Mouse (Mus musculus): ENCODE measurements around the gene Sema3b. TPM values are rescaled to one million over a fixed set of nuclear protein-coding genes. Genes with fewer than 3 reads are reported as not detected.

The Sema3b gene
- total RNA-seq, 2 experiments from 2014 or later = 3.2 to 3.8 TPM

DNA sequence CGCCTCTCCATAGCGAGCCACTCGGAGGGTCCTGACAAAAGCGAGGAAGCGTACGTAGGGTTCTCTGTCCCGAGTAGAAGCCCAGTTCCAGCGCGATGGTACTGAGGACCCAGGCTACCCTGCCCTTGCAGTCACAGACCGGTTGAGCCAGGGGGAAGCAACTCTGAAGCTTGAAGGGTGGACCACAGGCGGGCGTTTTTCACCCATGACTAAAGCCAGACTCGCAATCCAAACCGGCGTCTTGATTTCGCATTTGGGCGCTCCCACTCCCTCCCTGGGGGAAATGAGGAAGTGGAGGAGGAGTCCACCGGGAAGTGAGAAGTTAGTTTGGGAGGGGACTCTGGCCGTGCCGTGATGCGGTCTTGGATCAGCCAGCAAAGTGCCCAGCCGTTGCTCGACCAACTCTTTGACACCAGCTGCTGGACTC lies 54.0 kb downstream of the Sema3b start:
- intact Hi-C loops (cut with DNase I) = no loop called here
- DNase-seq (ENCODE audit: low spot score in 2 of 2) = no peak

DNA sequence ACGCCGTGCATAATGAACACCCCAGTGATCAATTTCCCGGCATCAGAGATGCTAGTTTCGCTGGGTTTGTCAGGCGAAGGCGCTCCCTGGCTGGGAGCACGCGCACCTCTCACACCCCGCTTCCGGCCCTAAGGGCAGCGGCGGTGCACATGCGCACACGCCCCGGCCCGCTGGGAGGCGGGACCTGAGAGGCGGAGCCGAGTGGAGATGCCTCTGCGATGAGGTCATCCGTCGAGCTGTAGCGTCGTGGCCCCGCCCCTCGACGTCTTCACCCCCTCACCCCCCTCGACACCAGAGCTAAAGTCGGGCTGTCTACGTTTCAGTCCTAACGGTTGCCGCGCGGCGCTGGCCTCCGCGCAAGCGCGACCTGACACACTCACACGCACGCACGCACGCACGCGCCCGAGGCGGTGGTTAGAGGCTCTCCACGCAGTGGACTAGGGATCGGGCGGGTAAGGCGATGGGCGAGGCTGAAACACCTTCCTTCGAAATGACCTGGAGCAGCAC lies 54.7 kb downstream of the Sema3b start:
- peak; percentile 96 to 97 for DNase-seq (ENCODE audit: low spot score in 2 of 2)
- intact Hi-C loops (cut with DNase I) = no loop called here

DNA sequence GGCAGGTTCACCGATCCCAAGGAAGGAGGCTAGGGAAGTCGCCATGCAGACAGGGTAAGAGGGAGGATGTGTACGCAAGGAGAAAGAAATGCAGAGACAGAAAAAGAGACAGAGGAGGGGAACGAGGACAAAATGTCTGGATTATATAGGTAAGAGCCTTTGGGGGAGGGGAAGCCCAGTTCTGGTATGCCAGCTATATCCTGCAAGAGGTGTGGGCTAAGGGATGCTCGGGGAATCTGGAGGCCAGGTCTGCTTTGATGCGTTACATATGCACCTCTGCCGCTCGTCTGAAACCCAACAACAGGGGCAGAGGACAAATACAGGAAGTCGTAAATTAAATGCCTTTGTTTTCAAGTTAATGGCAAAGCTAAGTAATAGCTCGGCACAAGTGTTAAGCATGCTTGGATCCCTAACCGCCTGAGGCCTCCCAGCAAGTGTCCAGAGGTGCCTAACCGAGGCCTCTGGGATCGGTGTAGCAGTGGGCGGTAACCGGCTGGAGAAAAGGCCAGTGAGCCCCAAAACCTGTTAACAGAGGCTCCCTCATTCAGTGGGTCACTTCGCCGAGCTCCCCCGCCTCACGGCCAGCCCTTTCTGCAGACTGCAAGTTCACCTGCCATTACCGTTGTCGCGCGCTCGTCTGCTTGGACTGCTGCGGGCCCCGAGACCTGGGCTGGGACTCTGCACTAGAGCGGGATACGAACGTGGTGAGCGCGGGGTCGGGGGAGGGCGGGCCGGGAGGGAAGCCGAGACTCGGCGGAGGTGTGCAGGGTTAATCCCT lies 55.3 kb downstream of the Sema3b start:
- no peak for DNase-seq (ENCODE audit: low spot score in 2 of 2)
- intact Hi-C loops (cut with DNase I) = no loop called here

DNA sequence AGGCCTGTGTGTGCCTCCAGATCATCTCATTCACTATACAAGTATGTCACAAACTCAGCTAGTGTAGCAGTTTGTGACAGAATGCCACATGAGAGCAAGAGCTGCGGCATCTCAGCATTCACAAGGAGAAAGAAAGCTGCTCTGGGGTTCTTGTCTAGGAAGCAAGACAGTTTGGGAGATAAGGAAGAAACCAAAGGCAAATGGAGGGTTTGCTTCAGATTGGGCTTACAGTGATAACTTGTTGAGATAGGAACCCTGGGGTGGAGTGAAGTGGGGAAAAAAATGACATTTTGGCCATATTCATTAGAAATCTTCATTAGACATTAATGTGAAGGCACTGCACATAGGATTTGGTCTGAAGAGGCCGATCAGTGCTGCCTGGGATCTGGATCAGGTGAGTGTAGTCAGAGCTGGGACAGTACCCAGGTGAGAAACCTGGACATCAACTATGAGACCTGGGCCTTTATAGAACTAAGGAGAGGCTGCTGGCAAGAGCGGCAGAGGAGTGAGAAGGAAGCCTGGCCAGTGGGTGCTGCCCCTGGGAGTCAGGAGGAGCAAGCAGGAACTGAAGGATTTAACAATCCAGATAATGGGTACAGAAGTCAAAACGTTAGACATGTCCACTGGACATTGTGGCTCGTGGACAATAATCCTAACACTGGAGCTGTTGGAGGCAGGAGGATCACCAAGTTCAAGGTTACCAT lies 56.2 kb downstream of the Sema3b start:
- DNase-seq (ENCODE audit: low spot score in 2 of 2) = no peak
- intact Hi-C loops (cut with DNase I) = no loop called here

DNA sequence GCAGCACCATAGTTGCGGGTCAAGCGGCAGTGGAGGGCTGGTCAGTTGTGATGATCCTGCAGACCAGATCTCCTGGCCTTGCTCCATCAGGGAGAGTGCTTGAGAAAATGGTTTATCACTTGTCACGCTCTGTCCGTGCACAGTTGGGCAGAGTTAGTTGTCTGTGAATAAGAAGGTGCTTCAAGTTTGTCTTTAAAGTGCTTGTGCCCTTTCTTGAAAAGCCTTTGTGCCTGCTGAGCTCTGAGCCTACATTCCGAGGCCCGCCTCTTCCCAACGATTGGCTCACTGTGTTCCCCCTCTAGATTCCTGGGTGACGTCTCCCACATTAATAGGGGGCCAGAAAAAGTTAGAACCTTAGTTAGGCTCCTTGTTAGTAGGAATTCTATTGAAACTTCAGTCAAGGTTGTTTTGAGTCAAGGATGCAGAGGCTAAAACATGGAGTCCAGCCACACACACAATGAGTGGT lies 57.1 kb downstream of the Sema3b start:
- intact Hi-C loops (cut with DNase I) = no loop called here
- no peak for DNase-seq (ENCODE audit: low spot score in 2 of 2)

DNA sequence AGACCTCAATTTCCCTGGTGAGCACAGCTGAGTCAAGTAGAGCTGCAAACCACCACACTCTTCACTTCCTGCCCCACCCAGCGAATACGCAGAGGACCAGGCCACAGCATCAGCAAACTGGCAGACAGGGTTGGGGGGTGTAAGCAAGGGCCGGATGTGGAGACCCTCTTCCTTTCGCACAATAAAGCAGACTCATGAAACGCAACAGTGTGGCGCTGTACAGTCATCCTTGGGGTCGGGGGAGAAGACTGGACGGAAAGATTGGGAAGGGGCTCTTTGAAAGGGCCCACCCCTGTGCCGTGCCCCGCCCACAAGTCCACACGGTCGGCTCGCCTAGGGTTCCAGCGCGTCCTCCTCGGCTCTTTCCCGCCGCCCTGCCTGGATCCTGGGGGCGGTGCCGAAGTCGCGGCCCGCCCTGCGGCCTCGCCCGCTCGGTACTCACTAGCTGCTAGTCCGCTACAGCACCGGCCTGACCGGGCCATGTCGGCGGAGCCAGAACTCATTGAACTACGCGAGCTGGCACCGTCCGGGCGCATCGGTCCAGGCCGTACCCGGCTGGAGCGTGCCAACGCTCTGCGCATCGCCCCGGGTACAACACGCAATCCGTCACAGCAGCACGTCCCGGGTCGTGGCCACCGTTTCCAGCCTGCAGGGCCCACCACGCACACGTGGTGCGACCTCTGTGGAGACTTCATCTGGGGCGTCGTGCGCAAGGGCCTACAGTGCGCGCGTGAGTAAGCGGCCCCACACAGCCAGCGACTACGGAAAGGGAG lies 57.7 kb downstream of the Sema3b start, which contains the start of gene Rassf1:
Gene Rassf1, plus strand, starts transcription at position 439 of the 773 bp plus-strand sequence.
- DNase-seq (ENCODE audit: low spot score in 2 of 2) = no peak
- intact Hi-C loops (cut with DNase I) = no loop called here

DNA sequence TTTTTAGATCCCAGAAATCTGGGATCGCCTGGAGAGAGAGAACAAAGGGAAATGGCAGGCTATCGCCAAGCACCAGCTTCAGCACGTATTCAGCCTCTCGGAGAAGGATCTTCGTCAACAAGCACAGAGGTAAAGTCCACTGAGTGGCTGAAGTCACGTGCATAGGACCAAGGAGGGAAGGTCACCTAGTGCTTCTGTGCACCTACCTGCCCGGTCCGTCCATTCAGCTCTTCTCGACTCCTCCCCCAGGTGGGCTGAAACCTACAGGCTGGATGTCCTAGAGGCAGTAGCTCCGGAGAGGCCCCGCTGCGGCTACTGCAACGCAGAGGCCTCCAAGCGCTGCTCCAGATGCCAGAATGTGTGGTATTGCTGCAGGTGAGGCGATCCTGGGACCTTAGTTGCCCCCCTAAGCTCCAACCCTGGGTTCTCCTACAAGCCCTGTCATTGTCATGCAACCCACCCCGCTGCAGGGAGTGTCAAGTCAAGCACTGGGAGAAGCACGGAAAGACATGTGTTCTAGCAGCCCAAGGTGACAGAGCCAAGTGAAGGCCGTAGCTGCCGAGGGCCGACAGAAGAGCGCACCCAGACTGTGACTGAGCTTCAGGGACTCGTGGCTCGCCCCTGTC lies 58.4 kb downstream of the Sema3b start:
- DNase-seq (ENCODE audit: low spot score in 2 of 2) = no peak
- intact Hi-C loops (cut with DNase I) = no loop called here

DNA sequence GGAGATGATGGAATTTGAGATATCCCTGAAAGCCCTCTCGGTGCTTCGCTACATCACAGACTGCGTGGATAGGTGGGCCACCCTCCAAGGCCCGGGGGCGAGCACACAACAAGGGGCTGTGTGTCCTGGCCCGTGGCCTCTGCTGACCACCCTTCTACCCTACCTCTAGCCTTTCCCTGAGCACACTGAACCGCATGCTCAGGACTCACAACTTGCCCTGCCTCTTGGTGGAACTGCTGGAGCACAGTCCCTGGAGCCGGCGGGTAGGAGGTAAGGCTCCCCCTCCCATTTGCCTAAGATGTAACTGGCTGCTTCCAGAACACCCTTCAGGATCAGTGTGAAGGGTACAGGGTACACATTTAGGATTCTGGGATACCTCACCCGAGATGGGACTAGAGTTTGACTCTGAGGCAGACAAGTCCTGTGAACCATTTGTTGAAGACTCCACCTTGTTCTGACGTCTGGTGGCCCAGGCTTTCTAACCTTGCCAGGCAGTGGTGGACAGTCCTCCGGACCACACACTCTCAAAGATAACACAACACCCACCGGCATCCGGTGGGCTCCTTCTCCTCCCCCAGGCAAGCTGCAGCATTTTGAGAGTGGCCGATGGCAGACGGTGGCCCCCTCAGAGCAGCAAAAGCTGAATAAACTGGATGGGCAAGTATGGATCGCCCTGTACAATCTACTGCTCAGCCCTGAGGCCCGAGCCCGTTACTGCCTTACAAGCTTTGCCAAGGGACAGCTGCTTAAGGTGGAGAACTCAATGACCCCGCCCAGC lies 59.5 kb downstream of the Sema3b start:
- intact Hi-C loops (cut with DNase I) = no loop called here
- DNase-seq (ENCODE audit: low spot score in 2 of 2) = no peak

DNA sequence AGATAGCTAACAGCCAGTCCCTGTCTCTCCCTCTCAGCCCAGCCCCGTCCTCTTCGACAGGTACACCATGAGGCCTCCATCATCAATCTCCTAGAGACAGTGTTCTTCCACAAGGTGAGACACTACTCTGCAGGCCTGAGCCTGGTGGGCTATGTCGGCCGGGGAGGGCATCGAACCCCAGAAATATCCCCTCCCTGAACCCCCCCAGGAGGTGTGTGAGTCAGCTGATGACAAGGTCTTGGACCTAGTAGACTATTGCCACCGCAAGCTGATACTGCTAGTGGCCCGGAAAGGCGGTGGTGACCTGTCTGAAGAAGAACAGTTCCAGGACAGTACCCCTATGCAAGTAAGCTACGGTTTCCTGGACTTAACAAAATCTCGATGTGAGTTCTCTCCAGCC lies 60.2 kb downstream of the Sema3b start:
- DNase-seq (ENCODE audit: low spot score in 2 of 2) = no peak

DNA sequence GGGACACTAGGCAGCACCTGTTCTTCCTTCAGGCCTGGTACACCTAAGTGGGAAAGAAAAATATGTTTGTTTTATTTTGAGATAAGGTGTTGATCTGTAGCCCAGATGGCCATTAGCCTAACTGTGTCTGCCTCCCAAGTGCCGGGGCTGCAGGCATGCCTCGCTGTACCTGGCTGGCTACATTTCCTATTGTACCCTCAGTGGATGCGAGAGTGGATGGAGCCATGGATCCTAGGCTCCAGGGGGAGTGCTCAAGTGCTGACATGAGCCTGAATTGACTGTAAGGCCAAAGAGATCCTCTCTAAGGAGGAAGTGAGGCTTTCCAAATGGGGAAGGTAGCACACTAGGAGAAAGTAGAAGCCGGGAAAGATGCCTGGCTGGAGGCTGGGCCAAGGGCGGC lies 61.1 kb downstream of the Sema3b start:
- no peak for DNase-seq (ENCODE audit: low spot score in 2 of 2)
- intact Hi-C loops (cut with DNase I) = no loop called here

More for the DNA sequence above, 60.2 kb downstream of the Sema3b start:
- intact Hi-C loops (cut with DNase I) = no loop called here

Other genes starting within 250 kb of the Sema3b start
- gene Cacna2d2, start 209.6 kb downstream of the Sema3b start, total RNA-seq (2021) = 10 to 100 TPM; 28.1 to 34.6 TPM
- gene Tmem115, start 75.3 kb downstream of the Sema3b start, total RNA-seq (2021) = 10 to 100 TPM; 33.0 to 35.3 TPM
- gene Cyb561d2, start 67.0 kb downstream of the Sema3b start, total RNA-seq (2021) = 10 to 100 TPM; 20.7 to 24.9 TPM
- 10 to 100 TPM; 38.4 to 39.2 TPM for gene Nprl2, start 67.0 kb downstream of the Sema3b start, total RNA-seq (2021)
- 1 to 10 TPM; 2.3 to 3.1 TPM for gene Zmynd10, start 61.9 kb downstream of the Sema3b start, total RNA-seq (2021)
- 10 to 100 TPM; 14.0 to 14.6 TPM for gene Rassf1, start 57.7 kb downstream of the Sema3b start, total RNA-seq (2021)
- gene Tusc2, start 46.0 kb downstream of the Sema3b start, total RNA-seq (2021) = 10 to 100 TPM; 77.2 to 79.0 TPM
- gene Hyal2, start 41.3 kb downstream of the Sema3b start, total RNA-seq (2021) = 10 to 100 TPM; 13.0 to 16.2 TPM
- 1 to 10 TPM; 4.9 to 6.3 TPM for gene Hyal1, start 32.3 kb downstream of the Sema3b start, total RNA-seq (2021)
- 1 to 10 TPM; 8.7 TPM for gene Naa80, start 30.3 kb downstream of the Sema3b start, total RNA-seq (2021)
- gene Hyal3, start 28.4 kb downstream of the Sema3b start, total RNA-seq (2021) = 1 to 10 TPM in 1 of 2 experiments, under 1 TPM in 1; 0.78 to 1.4 TPM
- gene Ifrd2, start 21.6 kb downstream of the Sema3b start, total RNA-seq (2021) = 1 to 10 TPM; 8.9 to 9.7 TPM
- gene Gnai2, start 26.1 kb upstream of the Sema3b start, total RNA-seq (2021) = 100 to 1,000 TPM; 205 to 220 TPM
- 10 to 100 TPM; 79.5 to 87.1 TPM for gene Slc38a3, start 60.3 kb upstream of the Sema3b start, total RNA-seq (2021)
- gene Gnat1, start 70.5 kb upstream of the Sema3b start, total RNA-seq (2021) = under 1 TPM; 0.42 to 0.66 TPM
- gene Sema3f, start 101.2 kb upstream of the Sema3b start, total RNA-seq (2021) = 10 to 100 TPM; 11.7 to 16.2 TPM
- 100 to 1,000 TPM; 147 to 166 TPM for gene Rbm5, start 161.8 kb upstream of the Sema3b start, total RNA-seq (2021)